Mouse (Mus musculus): ENCODE data around the gene Wdr93.

Gene Wdr93

GRCm38 (mm10) chr7:79801391-79801790 lies 58.4 kb downstream of the Wdr93 start:
- no peak for DNase-seq (ENCODE audit: low spot score in 2 of 2)

DNA sequence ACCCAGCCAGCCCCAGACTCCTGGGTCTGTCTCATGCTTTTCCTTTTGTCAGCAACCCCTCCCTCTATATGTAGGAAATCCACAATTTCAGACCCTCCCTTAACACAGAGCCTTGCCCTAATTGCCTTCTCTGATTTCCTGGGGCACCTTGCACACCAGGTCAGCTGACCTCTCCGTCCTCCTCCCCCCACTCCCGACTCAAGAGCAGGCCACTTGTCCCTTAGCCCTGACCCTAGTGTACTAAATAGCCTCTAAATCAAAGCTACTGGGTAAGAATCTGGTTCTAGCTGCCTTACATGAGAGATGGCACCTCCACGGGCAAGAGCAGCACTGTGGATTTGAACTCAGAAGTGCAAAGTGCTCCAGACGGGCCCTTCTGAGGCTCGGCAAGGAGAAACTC lies 59.1 kb downstream of the Wdr93 start:
- DNase-seq (ENCODE audit: low spot score in 2 of 2), result no peak

GRCm38 (mm10) chr7:79803887-79804286 lies 60.9 kb downstream of the Wdr93 start:
- no peak for DNase-seq (ENCODE audit: low spot score in 2 of 2)

DNA sequence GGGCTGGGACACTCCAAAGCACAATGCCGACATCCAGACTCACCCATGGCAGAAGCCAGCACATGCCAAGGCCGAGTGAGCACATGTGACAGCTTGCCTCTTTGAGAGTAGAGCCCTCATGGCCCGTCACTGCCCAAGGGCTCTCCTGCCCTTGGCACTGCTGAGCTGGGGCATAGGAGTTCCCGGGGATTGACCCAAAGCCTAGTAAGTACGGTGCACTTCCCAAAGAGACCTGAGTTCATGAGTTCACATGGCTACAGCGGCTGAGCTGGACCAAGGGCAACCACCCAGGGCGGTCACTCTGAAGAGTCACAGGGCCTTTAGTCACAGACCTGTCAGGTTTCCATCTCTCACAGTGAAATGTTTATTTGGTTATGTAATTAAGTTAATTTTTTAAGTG lies 65.6 kb downstream of the Wdr93 start:
- DNase-seq (ENCODE audit: low spot score in 2 of 2), result no peak

- peak; percentile 58 to 69 for DNase-seq (ENCODE audit: low spot score in 2 of 2)
These were observed 67.9 kb downstream of the Wdr93 start, which contains the start of gene Mesp2 for GRCm38 (mm10) chr7:79810611-79811506. Gene Mesp2 (plus strand): TSS chr7:79810727.

DNA sequence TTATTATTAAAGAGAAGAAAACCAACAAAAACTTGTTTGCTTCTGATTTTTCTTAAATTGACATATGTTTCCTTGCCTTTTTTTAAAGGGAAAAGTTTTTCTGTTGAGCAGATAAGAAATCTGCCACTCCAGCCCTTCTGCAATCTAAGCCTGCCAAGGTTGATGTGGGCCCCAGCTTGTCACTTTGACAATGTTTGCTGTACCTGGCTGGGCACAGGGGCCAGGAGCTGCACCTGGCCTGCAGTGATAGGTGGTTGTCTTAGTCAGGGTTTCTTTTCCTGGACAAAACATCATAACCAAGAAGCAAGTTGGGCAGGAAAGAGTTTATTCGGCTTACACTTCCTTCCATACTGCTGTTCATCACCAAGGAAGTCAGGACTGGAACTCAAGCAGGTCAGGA lies 70.4 kb downstream of the Wdr93 start:
- DNase-seq (ENCODE audit: low spot score in 2 of 2), result no peak

- DNase-seq (ENCODE audit: low spot score in 2 of 2), result no peak
These were observed 75.4 kb downstream of the Wdr93 start for GRCm38 (mm10) chr7:79818321-79818720.

DNA sequence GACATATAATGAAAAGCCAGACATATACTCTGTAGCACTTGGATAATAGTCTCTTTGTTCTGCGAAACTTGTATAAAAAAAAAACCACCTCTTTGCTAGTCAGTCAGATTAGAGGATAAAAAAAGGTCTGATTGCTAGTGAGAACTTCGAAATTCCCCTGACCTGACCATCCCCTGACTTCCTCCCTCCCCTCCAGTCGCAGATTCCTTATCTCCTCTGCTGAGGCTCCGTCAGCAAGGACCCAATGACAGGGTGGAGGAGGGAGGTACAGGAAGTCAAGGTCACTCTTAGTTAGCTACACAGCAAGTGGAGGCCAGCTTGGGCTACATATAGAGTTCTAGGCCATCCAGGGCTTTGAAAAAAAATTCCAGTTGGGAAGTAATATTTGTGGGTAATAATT lies 76.6 kb downstream of the Wdr93 start:
- no peak for DNase-seq (ENCODE audit: low spot score in 2 of 2)

GRCm38 (mm10) chr7:79819996-79820395 lies 77.0 kb downstream of the Wdr93 start:
- DNase-seq (ENCODE audit: low spot score in 2 of 2), result no peak

GRCm38 (mm10) chr7:79822092-79822695 lies 79.2 kb downstream of the Wdr93 start:
- DNase-seq (ENCODE audit: low spot score in 2 of 2), result no peak

- DNase-seq (ENCODE audit: low spot score in 2 of 2), result no peak
These were observed 85.4 kb downstream of the Wdr93 start for GRCm38 (mm10) chr7:79828341-79828740.

DNA sequence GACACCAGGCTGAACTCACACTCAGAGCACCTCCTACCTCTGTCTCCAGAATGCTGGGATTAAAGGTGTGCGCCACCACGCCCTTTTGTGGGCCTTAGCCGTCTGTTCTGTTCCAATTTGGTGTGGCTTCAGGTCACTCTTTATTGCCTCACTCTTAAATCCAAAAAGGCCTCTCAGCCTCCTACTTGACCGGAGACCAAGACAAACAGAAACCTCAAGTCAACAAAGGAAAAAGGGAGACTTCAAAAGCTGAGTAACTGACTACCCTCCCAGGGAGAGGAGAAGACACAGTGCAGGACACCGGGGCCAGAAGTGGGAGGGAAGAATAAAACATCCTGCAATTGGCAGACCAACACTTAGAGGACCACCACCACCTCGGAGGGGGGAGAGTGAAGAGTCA lies 88.2 kb downstream of the Wdr93 start:
- DNase-seq (ENCODE audit: low spot score in 2 of 2), result no peak

GRCm38 (mm10) chr7:79831585-79831984 lies 88.6 kb downstream of the Wdr93 start:
- DNase-seq (ENCODE audit: low spot score in 2 of 2), result no peak

DNA sequence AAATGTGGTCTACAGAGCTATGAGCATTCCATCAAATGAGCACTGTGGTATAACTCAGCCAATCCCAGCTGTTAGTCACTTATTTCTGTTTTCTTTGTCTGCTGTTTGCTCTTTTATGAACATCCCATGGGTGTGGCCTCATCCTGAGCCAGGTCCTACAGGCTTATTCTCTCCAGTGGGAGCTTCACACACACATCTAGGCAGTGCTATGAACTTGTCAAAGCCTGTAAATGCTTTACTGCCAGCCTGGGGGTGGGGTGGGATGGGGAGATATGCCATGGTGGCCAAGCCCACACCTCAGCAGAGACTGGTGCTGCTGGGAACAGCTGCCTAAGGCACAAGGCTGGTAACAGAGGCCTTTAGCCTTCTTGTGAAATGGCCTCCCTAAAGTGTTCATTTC lies 90.0 kb downstream of the Wdr93 start:
- no peak for DNase-seq (ENCODE audit: low spot score in 2 of 2)

DNA sequence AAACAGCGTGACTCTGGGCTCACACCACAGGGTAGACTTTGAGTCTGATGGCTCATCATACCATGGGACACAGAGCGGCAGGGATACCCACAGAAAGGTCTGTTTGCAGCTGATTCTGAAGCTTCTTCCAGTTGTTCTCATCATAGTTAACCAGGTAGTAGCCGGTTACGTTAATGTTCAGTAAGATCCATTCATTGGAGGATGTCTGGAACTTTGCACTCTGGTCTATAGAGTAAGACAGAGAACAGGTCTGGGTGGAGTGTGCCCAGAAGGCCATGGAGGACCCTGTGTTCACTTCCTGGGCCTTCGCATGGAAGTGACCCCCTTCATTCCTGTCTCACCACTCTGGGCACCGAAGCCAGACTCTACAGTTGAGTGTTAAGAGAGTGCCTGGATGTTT lies 92.2 kb downstream of the Wdr93 start:
- no peak for DNase-seq (ENCODE audit: low spot score in 2 of 2)

Data from natural killer cell, adult 2 months (primary cell).